ENCODE assay signal across 26 mouse cellular contexts in genomic region chr14:119781111-119781510, GRCm38 (mm10).
DNase-seq lines count a peak whose midpoint lies in the region; ATAC-seq and TF ChIP-seq lines count a peak whose summit lies in the region.
"Had no signal": no experiment of that assay in that cellular context is flagged by ENCODE, and none has a peak within 500 bp of the region (broad histone marks: within the 10 kb centered on the region; RNA-seq: fewer than 3 reads in every experiment).

No protein-coding gene starts in this region.

- no peaks in the 10 kb centered on the region for H3K27me3 ChIP-seq in forebrain, embryonic 15.5 days
- H3K27me3 ChIP-seq in forebrain, embryonic 10.5 days (ENCODE audit: poor library complexity, severe bottlenecking), result no peaks in the 10 kb centered on the region
- no peaks in the 10 kb centered on the region for H3K27me3 ChIP-seq in hindbrain, embryonic 16.5 days (replicated peaks; ENCODE audit: control insufficient read depth, insufficient read depth, low read length)
- no peaks in the 10 kb centered on the region for H3K27me3 ChIP-seq in kidney, embryonic 14.5 days (ENCODE audit: control insufficient read depth, insufficient read depth, low read length)
- H3K27me3 ChIP-seq: heart, embryonic 13.5 days; hindbrain, embryonic 15.5 days; limb, embryonic 13.5 days; megakaryocyte, embryonic 14.5 days had no signal

- no peak for TF ChIP-seq CTCF in brain, embryonic 14.5 days (IDR thresholded peaks at IDR 0.05; ENCODE audit: borderline replicate concordance, extremely low read depth, insufficient read depth, insufficient read length)
- no peak for TF ChIP-seq CTCF in layer of hippocampus, adult 2 months (conservative IDR thresholded peaks at IDR 0.05)

- no peak for DNase-seq in forebrain, embryonic 10.5 days (ENCODE audit: extremely low spot score, low spot score)
- DNase-seq in brain, embryonic 14.5 days (ENCODE audit: low read depth), result peak; percentile 68
- peak; percentile 46 to 78 for DNase-seq in layer of hippocampus, adult 2 months (ENCODE audit: low spot score in 2 of 2)
- DNase-seq in layer of hippocampus, postnatal 36 days, result peak; percentile 47 to 49
- DNase-seq: adrenal gland, postnatal 25 days; cerebellum, adult 8-10 months; cerebellum, postnatal 25 days; gastrocnemius, adult 2 months; gastrocnemius, postnatal 36 days; heart, adult 18-20 months; heart, postnatal 10 days; kidney, adult 8-10 months; kidney, postnatal 10 days; lung, postnatal 4 days; midbrain, embryonic 14.5 days; retina, postnatal 1 day; right cerebral cortex, postnatal 14 days had no signal

- H3K36me3 ChIP-seq in forebrain, embryonic 15.5 days, result no peaks in the 10 kb centered on the region
- no peaks in the 10 kb centered on the region for H3K36me3 ChIP-seq in forebrain, embryonic 10.5 days (replicated peaks)
- no peaks in the 10 kb centered on the region for H3K36me3 ChIP-seq in hindbrain, embryonic 16.5 days (ENCODE audit: control insufficient read depth, insufficient read depth, low read length)
- no peaks in the 10 kb centered on the region for H3K36me3 ChIP-seq in kidney, embryonic 14.5 days (ENCODE audit: control insufficient read depth, insufficient read depth, low read length)
- H3K36me3 ChIP-seq: heart, embryonic 13.5 days; hindbrain, embryonic 15.5 days; limb, embryonic 13.5 days had no signal

- ATAC-seq in forebrain, embryonic 15.5 days (replicated peaks), result peak; percentile 58
- ATAC-seq in hindbrain, embryonic 16.5 days, result no peak
- no peak for ATAC-seq in kidney, embryonic 14.5 days (ENCODE audit: low FRiP score, low TSS enrichment)
- ATAC-seq: CD4-positive, CD25-positive, alpha-beta regulatory T cell, adult 4 months had no signal

- H3K9ac ChIP-seq in forebrain, embryonic 15.5 days (replicated peaks), result no peak overlapping the region
- no peak overlapping the region for H3K9ac ChIP-seq in hindbrain, embryonic 16.5 days (ENCODE audit: low read depth, low read length)
- no peak overlapping the region for H3K9ac ChIP-seq in kidney, embryonic 14.5 days (ENCODE audit: low read depth, low read length)
- H3K9ac ChIP-seq: heart, embryonic 13.5 days; hindbrain, embryonic 15.5 days; limb, embryonic 13.5 days had no signal

- H3K27ac ChIP-seq in forebrain, embryonic 15.5 days (replicated peaks), result no peak overlapping the region
- no peak overlapping the region for H3K27ac ChIP-seq in forebrain, embryonic 10.5 days
- H3K27ac ChIP-seq in layer of hippocampus, adult 2 months, result peak overlapping the region; percentile 77
- H3K27ac ChIP-seq in hindbrain, embryonic 16.5 days (ENCODE audit: low read depth, low read length), result no peak overlapping the region
- no peak overlapping the region for H3K27ac ChIP-seq in kidney, embryonic 14.5 days (ENCODE audit: low read depth, low read length)
- H3K27ac ChIP-seq: gastrocnemius, adult 2 months; heart, embryonic 13.5 days; hindbrain, embryonic 15.5 days; limb, embryonic 13.5 days had no signal

- H3K4me2 ChIP-seq in forebrain, embryonic 15.5 days (replicated peaks), result no peak overlapping the region
- no peak overlapping the region for H3K4me2 ChIP-seq in hindbrain, embryonic 16.5 days (ENCODE audit: low read length)
- no peak overlapping the region for H3K4me2 ChIP-seq in kidney, embryonic 14.5 days (replicated peaks; ENCODE audit: low read depth, low read length)
- H3K4me2 ChIP-seq: heart, embryonic 13.5 days; hindbrain, embryonic 15.5 days; limb, embryonic 13.5 days; liver, embryonic 11.5 days had no signal

- 95% methylated on average over 1 of the region's 1 CpGs for WGBS in forebrain, embryonic 15.5 days
- WGBS in forebrain, embryonic 10.5 days, result 83% methylated on average over 1 of the region's 1 CpGs
- 91% methylated on average over 1 of the region's 1 CpGs for WGBS in hindbrain, embryonic 16.5 days
- 86% methylated on average over 1 of the region's 1 CpGs for WGBS in kidney, embryonic 14.5 days

- H3K4me3 ChIP-seq in forebrain, embryonic 15.5 days, result no peak overlapping the region
- no peak overlapping the region for H3K4me3 ChIP-seq in forebrain, embryonic 10.5 days
- no peak overlapping the region for H3K4me3 ChIP-seq in layer of hippocampus, adult 2 months
- no peak overlapping the region for H3K4me3 ChIP-seq in hindbrain, embryonic 16.5 days (ENCODE audit: low read length)
- H3K4me3 ChIP-seq in kidney, embryonic 14.5 days (ENCODE audit: low read length), result no peak overlapping the region
- H3K4me3 ChIP-seq: gastrocnemius, adult 2 months; heart, embryonic 13.5 days; hindbrain, embryonic 15.5 days; limb, embryonic 13.5 days; megakaryocyte, embryonic 14.5 days had no signal

- TF ChIP-seq POLR2A in brain, embryonic 14.5 days (IDR thresholded peaks at IDR 0.05; ENCODE audit: borderline replicate concordance, extremely low read depth, insufficient read depth, insufficient read length, poor library complexity, severe bottlenecking), result no peak

- no peaks in the 10 kb centered on the region for H3K4me1 ChIP-seq in forebrain, embryonic 15.5 days
- no peaks in the 10 kb centered on the region for H3K4me1 ChIP-seq in forebrain, embryonic 10.5 days
- no peaks in the 10 kb centered on the region for H3K4me1 ChIP-seq in hindbrain, embryonic 16.5 days (ENCODE audit: control insufficient read depth, insufficient read depth, low read depth, low read length)
- no peaks in the 10 kb centered on the region for H3K4me1 ChIP-seq in kidney, embryonic 14.5 days (ENCODE audit: control insufficient read depth, insufficient read depth, low read length)
- H3K4me1 ChIP-seq: heart, embryonic 13.5 days; hindbrain, embryonic 15.5 days; limb, embryonic 13.5 days; megakaryocyte, embryonic 14.5 days had no signal

- H3K9me3 ChIP-seq in forebrain, embryonic 15.5 days, result no peaks in the 10 kb centered on the region
- H3K9me3 ChIP-seq in forebrain, embryonic 10.5 days, result no peaks in the 10 kb centered on the region
- H3K9me3 ChIP-seq in hindbrain, embryonic 16.5 days (ENCODE audit: control insufficient read depth, low read length), result no peaks in the 10 kb centered on the region
- H3K9me3 ChIP-seq in kidney, embryonic 14.5 days (ENCODE audit: control insufficient read depth, low read length), result no peaks in the 10 kb centered on the region
- H3K9me3 ChIP-seq: heart, embryonic 13.5 days; hindbrain, embryonic 15.5 days; limb, embryonic 13.5 days had no signal
